31 mouse cellular contexts compared by ENCODE assay signal in the genomic region with DNA sequence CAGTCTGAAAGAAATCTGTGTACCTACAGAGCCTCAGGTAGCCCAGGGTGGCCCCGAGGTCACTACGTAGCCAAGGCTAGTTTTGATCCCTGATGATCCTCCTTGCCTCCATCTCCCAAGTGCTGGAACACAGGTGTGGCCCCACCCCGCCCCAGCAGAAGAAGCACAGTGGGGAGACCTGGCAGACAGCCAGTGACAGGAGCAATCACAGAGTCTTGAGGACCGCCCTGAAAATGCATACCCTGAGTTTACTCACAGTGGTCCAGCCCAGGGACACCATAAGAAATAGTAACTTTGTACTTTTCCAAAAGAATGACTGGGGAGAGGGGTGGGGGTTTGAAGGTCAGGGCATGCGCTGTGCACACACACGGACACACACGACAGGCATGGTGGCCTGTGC. TPM values are rescaled to one million over a fixed set of nuclear protein-coding genes. Genes with fewer than 3 reads are reported as not detected.
DNase-seq lines count a peak whose midpoint lies in the region; ATAC-seq lines count a peak whose summit lies in the region.
"Had no signal": no experiment of that assay in that cellular context is flagged by ENCODE, and none has a peak within 500 bp of the region (broad histone marks: within the 10 kb centered on the region; RNA-seq: fewer than 3 reads in every experiment).

No protein-coding gene starts in this region.

- no peak overlapping the region for H3K4me3 ChIP-seq in liver, embryonic 12.5 days
- H3K4me3 ChIP-seq in liver, embryonic 11.5 days (ENCODE audit: low read depth, low read length): no peak overlapping the region
- H3K4me3 ChIP-seq: embryonic facial prominence, embryonic 10.5 days; embryonic facial prominence, embryonic 13.5 days; erythroblast, embryonic 14.5 days; forebrain, embryonic 12.5 days; forebrain, embryonic 15.5 days; heart, adult 2 months; heart, embryonic 10.5 days; heart, embryonic 13.5 days had no signal

- 89% methylated on average over 7 of the region's 7 CpGs for WGBS in liver, embryonic 12.5 days (ENCODE audit: insufficient replicate concordance)
- 96% methylated on average over 7 of the region's 7 CpGs for WGBS in liver, embryonic 11.5 days

- H3K4me1 ChIP-seq in liver, embryonic 12.5 days: peaks cover 52% of the 10 kb centered on the region
- peaks cover 30% of the 10 kb centered on the region for H3K4me1 ChIP-seq in liver, embryonic 11.5 days (replicated peaks; ENCODE audit: control insufficient read depth, insufficient read depth, low read length)
- H3K4me1 ChIP-seq: embryonic facial prominence, embryonic 10.5 days; embryonic facial prominence, embryonic 13.5 days; forebrain, embryonic 15.5 days had no signal

- ATAC-seq in liver, embryonic 12.5 days: no peak
- no peak for ATAC-seq in liver, embryonic 11.5 days (replicated peaks; ENCODE audit: low FRiP score)
- ATAC-seq: forebrain, embryonic 15.5 days; hindbrain, postnatal 0 days; inflammation-experienced regulatory T-cells, adult 6 months; intestine, embryonic 16.5 days had no signal

- H3K4me2 ChIP-seq in liver, embryonic 12.5 days: no peak overlapping the region
- H3K4me2 ChIP-seq in liver, embryonic 11.5 days: no peak overlapping the region
- H3K4me2 ChIP-seq: embryonic facial prominence, embryonic 13.5 days; forebrain, embryonic 12.5 days; forebrain, embryonic 15.5 days; heart, embryonic 13.5 days; hindbrain, embryonic 14.5 days had no signal

- H3K36me3 ChIP-seq in liver, embryonic 12.5 days: peaks cover 82% of the 10 kb centered on the region
- peaks cover 26% of the 10 kb centered on the region for H3K36me3 ChIP-seq in liver, embryonic 11.5 days (ENCODE audit: control insufficient read depth, insufficient read depth, low read length)

- H3K9me3 ChIP-seq in liver, embryonic 12.5 days (replicated peaks): no peaks in the 10 kb centered on the region
- no peaks in the 10 kb centered on the region for H3K9me3 ChIP-seq in liver, embryonic 11.5 days (ENCODE audit: control insufficient read depth, low read length)
- H3K9me3 ChIP-seq: embryonic facial prominence, embryonic 10.5 days; embryonic facial prominence, embryonic 13.5 days; forebrain, embryonic 12.5 days; forebrain, embryonic 15.5 days; heart, embryonic 10.5 days; heart, embryonic 13.5 days had no signal

- H3K27ac ChIP-seq in liver, embryonic 12.5 days: 0 out of 2 replicates have a peak overlapping the region, but pooled peaks have one; percentile 13
- no peak overlapping the region for H3K27ac ChIP-seq in liver, embryonic 11.5 days (ENCODE audit: low read depth, low read length)
- H3K27ac ChIP-seq: embryonic facial prominence, embryonic 10.5 days; embryonic facial prominence, embryonic 13.5 days; forebrain, embryonic 12.5 days; forebrain, embryonic 15.5 days; heart, adult 2 months; heart, embryonic 10.5 days; heart, embryonic 13.5 days; hindbrain, embryonic 14.5 days; hindbrain, postnatal 0 days had no signal

- H3K27me3 ChIP-seq in liver, embryonic 12.5 days (replicated peaks): no peaks in the 10 kb centered on the region
- no peaks in the 10 kb centered on the region for H3K27me3 ChIP-seq in liver, embryonic 11.5 days (replicated peaks; ENCODE audit: control insufficient read depth, insufficient read depth, low read length)
- H3K27me3 ChIP-seq: CH12.LX; embryonic facial prominence, embryonic 13.5 days; forebrain, embryonic 12.5 days; forebrain, embryonic 15.5 days; heart, embryonic 13.5 days had no signal

- DNase-seq in cerebellum, adult 11-12 months: peak; percentile 34
- DNase-seq in cerebellum, postnatal 4 days (ENCODE audit: low spot score in 2 of 2): no peak
- DNase-seq in liver, embryonic 11.5 days (ENCODE audit: low spot score): no peak
- peak; percentile 43 for DNase-seq in cerebellum, adult 9-10 months
- no peak for DNase-seq in thymus, postnatal 10 days (ENCODE audit: low spot score in 2 of 2)
- no peak for DNase-seq in layer of hippocampus, postnatal 10 days (ENCODE audit: low spot score in 2 of 2)
- DNase-seq: adrenal gland, postnatal 10 days; adrenal gland, postnatal 36 days; B cell, adult 2 months; embryo, embryonic 11 days; gastrocnemius, postnatal 25 days; heart, adult 2 months; heart, postnatal 14 days; heart, postnatal 4 days; kidney, adult 18-20 months had no signal

- no peak overlapping the region for H3K9ac ChIP-seq in liver, embryonic 12.5 days
- H3K9ac ChIP-seq in liver, embryonic 11.5 days (ENCODE audit: low read depth, low read length): no peak overlapping the region
- H3K9ac ChIP-seq: embryonic facial prominence, embryonic 13.5 days; forebrain, embryonic 12.5 days; forebrain, embryonic 15.5 days; heart, embryonic 13.5 days; hindbrain, embryonic 14.5 days had no signal

RNA-seq across cellular contexts. Expression of a gene that starts 37.7 kb away (rescaled TPM):
- 4.8 and 5.2 TPM in 2 replicates for polyA plus RNA-seq in liver, embryonic 12.5 days (2016; fragmentation: Nextera tagmentation; extraction: Ambion mirVana)
- polyA plus RNA-seq in liver, embryonic 11.5 days (2014; fragmentation: Nextera tagmentation; extraction: Ambion mirVana): 6.3 and 7.4 TPM in 2 replicates
- total RNA-seq in layer of hippocampus, postnatal 10 days (2021): 10 to 100 TPM; 29.7 to 32.8 TPM

RNA-seq across cellular contexts. Expression of a gene that starts 38.2 kb away (rescaled TPM):
- 140 and 144 TPM in 2 replicates for polyA plus RNA-seq in liver, embryonic 12.5 days (2016; fragmentation: Nextera tagmentation; extraction: Ambion mirVana)
- 195 and 201 TPM in 2 replicates for polyA plus RNA-seq in liver, embryonic 11.5 days (2014; fragmentation: Nextera tagmentation; extraction: Ambion mirVana)
- total RNA-seq in layer of hippocampus, postnatal 10 days (2021): 10 to 100 TPM; 54.3 to 57.4 TPM

RNA-seq across cellular contexts. Expression of a gene that starts 48.2 kb away (rescaled TPM):
- polyA plus RNA-seq in liver, embryonic 12.5 days (2016; fragmentation: Nextera tagmentation; extraction: Ambion mirVana): 55.2 and 56.5 TPM in 2 replicates
- polyA plus RNA-seq in liver, embryonic 11.5 days (2014; fragmentation: Nextera tagmentation; extraction: Ambion mirVana): 76.6 and 82.5 TPM in 2 replicates
- total RNA-seq in layer of hippocampus, postnatal 10 days (2021): 10 to 100 TPM; 15.0 to 17.1 TPM

RNA-seq across cellular contexts. Expression of a gene that starts 57.1 kb away (rescaled TPM):
- polyA plus RNA-seq in liver, embryonic 12.5 days (2016; fragmentation: Nextera tagmentation; extraction: Ambion mirVana): 0.60 and 0.62 TPM in 2 replicates
- polyA plus RNA-seq in liver, embryonic 11.5 days (2014; fragmentation: Nextera tagmentation; extraction: Ambion mirVana): 0.94 and 1.0 TPM in 2 replicates
- total RNA-seq in layer of hippocampus, postnatal 10 days (2021): not detected
- total RNA-seq: adrenal gland, adult 18-20 months; adrenal gland, postnatal 10 days; adrenal gland, postnatal 36 days; gastrocnemius, adult 8-10 months; gastrocnemius, postnatal 25 days; heart, adult 2 months; heart, postnatal 4 days; hindbrain, postnatal 0 days had no signal
- polyA plus RNA-seq: erythroblast, embryonic 14.5 days; gonadal fat pad, adult 2 months had no signal

Comparison
In these comparisons a context has a peak if more than half of its experiments do, and no peak if none do; other contexts are left out.
1. DNase-seq: peak in cerebellum, adult 11-12 months (single experiment) and cerebellum, adult 9-10 months (single experiment); none in cerebellum, postnatal 4 days (0 of 2), liver, embryonic 11.5 days (single experiment), thymus, postnatal 10 days (0 of 2) and layer of hippocampus, postnatal 10 days (0 of 2).